Mouse (Mus musculus) spleen, postnatal 10 days (tissue): Measurements from ENCODE around the gene Fen1.

Experiments
- DNase-seq, 2 experiments: peaks; one replicate each; pipeline ENCODE4 v3.0.0; 2021 to 2022; ENCODE audit warnings: low spot score in 2 of 2

The Fen1 gene

DNA sequence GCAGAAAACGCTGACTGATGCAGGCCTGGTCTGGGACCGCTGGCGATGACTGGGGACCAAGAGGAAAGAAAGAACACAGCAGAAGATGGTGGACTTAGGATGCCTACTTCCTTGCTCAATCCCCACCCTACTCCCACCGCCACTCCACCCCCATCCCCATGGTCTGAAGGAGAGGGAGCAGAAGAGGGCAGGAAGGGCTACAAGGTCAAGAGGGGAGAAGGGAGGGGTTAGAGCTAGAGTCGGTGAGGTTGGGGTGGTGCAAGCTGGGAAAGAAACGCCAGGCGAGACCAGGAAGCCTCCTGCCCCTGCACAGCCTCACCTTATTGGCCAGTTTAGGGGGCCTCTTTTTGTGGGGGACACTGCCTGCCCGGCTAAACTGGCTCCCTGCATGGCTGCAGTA lies 12.1 kb upstream of the Fen1 start:
- no peak for DNase-seq

GRCm38 (mm10) chr19:10213796-10214471 lies 10.0 kb upstream of the Fen1 start:
- no peak for DNase-seq

- DNase-seq: no peak
These were observed 6.9 kb upstream of the Fen1 start for GRCm38 (mm10) chr19:10210885-10211284.

- DNase-seq: no peak
These were observed 4.9 kb upstream of the Fen1 start for GRCm38 (mm10) chr19:10208851-10209250.

DNA sequence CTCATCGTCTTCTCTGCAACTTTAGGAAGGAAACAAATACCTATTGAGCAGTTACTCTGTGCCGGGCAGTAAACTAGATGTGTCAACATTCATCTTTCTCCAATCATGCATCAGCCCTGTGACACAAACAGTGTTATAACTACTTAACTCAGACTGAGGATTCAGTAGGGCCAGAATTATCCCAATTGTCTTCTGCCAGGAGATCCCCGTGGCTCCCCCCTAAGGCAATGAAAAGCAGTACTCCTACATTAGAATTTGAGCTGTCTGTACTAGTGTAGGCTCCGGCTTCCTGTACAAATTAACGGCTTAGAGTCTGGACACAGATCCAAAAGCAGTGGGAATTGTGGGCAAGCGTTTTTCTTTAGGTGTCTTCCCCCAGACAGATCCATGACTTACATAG lies 1.1 kb upstream of the Fen1 start:
- no peak for DNase-seq

- peak; percentile 34 to 62 for DNase-seq
These were observed 640 bp upstream of the Fen1 start for GRCm38 (mm10) chr19:10204616-10205001.

DNA sequence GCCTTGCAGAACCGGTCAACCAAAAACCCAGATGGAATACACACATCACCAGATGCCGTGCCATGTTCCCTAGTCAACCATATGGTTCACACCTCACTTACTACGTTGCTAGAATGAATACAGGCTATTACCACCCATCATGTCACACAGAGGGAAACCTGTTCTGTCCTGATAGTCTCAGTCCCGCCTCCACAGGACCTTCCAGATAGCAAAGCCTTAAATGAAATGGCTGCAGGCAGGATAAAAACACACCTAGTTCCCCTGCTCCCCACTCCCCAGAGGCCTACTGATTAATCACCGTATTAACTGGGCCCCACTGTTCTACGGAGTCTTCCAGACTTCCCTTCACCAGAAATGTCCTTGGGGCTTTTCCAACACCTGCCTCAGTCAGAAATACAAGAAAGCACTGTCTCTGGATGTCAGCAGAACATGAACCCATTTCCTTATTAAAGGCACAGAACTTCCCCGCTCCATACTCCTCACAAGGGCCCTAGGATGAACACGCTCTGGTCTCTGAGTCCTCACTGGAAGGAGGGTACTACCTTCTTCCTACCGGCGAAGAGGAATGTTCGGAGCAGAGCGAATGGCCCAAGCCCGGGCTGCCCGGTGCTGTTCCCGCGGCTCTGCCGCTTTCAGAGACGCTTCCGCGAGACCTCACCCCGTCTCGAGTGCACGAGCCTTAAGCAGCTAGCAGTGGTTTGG lies 672 bp downstream of the Fen1 start:
- peak; percentile 53 to 68 for DNase-seq

GRCm38 (mm10) chr19:10198723-10199122 lies 5.2 kb downstream of the Fen1 start:
- DNase-seq: peak; percentile 73 to 91

DNA sequence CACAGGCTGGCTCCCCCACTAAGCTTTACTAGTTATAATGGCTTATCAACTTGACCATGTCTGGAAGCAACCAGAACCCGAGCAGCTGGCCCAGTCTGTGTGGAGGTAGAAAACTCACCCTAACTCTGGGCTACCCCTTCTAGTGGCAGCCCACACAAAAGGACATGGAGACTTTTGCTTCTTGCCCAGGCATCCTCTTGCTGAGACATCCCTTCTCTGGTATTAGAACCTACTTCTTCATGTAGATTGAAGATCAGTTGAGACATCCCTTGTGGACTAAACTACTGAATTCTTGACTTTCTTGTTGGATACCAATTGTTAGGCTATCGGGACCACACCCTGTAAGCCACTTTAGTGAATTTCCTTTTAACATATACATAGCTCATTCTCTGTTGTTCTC lies 5.7 kb downstream of the Fen1 start:
- DNase-seq: no peak

- DNase-seq: no peak
These were observed 6.8 kb downstream of the Fen1 start for GRCm38 (mm10) chr19:10197130-10197529.

GRCm38 (mm10) chr19:10195252-10195651 lies 8.7 kb downstream of the Fen1 start:
- no peak for DNase-seq

DNA sequence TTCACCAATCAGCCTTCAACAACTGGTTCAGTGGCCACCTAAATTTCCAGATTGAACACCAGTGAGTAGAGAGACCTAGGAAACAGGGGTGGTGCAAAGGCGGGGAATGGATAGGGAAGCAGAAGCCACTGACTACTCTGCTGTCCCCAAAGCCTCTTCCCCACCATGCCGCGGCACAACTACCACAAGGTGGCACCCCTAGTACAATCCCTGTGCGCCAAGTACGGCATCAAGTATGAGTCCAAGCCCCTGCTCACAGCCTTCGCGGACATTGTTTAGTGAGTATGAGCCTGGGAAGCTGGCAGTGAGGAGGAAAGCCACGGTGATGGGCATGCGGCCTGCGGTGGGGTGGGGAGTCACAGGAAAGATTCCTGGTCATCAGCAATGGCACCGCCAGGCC lies 9.6 kb downstream of the Fen1 start:
- no peak for DNase-seq

GRCm38 (mm10) chr19:10191326-10191725 lies 12.6 kb downstream of the Fen1 start:
- DNase-seq: peak in 1 of 2 experiments; percentile 56

GRCm38 (mm10) chr19:10190796-10191195 lies 13.2 kb downstream of the Fen1 start:
- peak; percentile 72 to 86 for DNase-seq

GRCm38 (mm10) chr19:10189940-10190339 lies 14.0 kb downstream of the Fen1 start:
- no peak for DNase-seq

GRCm38 (mm10) chr19:10189022-10189421 lies 14.9 kb downstream of the Fen1 start:
- no peak for DNase-seq

GRCm38 (mm10) chr19:10188281-10188811 lies 15.6 kb downstream of the Fen1 start:
- no peak for DNase-seq

DNA sequence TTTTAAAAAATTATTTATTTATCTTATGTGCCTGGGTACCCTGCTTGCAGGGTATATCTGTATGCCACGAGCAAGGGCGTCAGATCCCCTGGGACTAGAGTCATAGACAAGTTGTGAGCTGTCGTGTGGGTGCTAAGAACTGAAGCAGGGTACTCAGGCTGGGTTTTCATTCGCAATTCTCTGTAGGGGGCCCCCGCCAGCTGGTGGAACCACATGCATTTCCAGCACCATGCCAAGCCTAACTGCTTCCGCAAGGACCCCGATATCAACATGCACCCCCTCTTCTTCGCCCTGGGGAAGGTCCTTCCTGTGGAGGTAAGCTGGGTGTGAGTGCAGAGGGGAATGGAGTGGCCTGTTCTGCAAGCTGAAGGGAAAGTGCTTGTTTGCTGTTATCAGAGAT lies 17.4 kb downstream of the Fen1 start:
- DNase-seq: no peak

GRCm38 (mm10) chr19:10185876-10186275 lies 18.1 kb downstream of the Fen1 start:
- DNase-seq: no peak

DNA sequence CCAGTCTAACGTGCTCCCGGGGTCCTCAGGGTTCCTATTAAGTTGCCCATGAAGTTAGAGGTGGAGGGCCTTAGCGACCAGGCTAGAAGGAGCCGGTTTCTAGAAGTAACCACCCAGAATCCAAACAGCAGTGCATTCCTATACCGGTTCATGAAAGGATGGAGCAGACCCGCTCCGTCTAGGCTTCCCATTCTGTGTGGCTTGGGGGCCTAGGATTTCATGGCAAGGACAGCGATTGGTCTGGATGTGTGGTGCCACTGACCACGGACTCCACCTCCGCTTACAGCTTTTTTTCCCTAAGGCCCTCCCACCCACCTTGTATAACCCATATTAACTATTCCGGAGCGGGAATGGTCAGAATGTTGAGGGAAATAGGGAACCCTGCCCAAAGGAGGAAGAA lies 19.9 kb downstream of the Fen1 start:
- no peak for DNase-seq

DNA sequence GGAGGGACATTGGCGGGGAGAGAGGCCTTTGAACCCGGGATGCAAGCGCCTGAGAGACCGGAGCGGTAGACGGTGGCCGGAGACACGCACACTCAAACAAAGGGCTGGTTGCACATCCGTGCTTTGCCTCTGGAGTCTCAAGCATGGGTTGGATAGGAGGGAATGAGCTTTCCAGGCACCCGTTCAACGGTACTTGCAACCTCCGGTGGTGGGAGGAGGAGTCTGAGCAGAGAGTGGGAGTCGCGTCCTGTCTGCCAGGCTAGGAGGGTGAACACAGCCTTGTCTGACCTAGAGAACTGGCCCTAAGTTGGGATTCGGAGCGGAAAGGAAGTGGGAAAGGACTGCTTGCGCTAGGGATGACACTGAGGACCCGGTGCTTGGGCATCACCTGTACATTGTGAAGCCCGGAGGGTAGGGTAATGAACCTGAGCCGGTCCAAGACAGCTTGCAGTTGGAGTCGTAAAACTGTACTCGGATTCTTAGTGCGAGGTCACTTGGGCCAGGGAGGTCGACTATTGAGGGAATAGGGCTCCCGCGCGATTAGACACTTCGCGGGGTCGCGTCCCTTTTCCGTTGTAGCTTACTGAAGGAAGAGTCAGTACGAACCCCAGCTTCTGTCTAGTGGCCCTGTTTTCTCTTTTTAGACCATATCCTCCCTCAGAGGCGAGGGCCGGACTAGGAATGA lies 20.5 kb downstream of the Fen1 start:
- DNase-seq: peak in 1 of 2 experiments; percentile 72

GRCm38 (mm10) chr19:10182670-10183298 lies 21.2 kb downstream of the Fen1 start, which contains the start of gene Fads1:
TSS of gene Fads1 (plus strand) at chr19:10182888.
- DNase-seq: peak; percentile 82 to 91
